ENCODE assay signal across 27 mouse cellular contexts in genomic region chr5:76577026-76577425, GRCm38 (mm10).
"Had no signal": no experiment of that assay in that cellular context is flagged by ENCODE, and none has a peak within 500 bp of the region (broad histone marks: within the 10 kb centered on the region; RNA-seq: fewer than 3 reads in every experiment).

No protein-coding gene starts in this region.

- H3K4me3 ChIP-seq: gastrocnemius, adult 2 months; heart, adult 2 months; heart, embryonic 12.5 days; hindbrain, embryonic 10.5 days; hindbrain, embryonic 12.5 days; kidney, embryonic 15.5 days; limb, embryonic 13.5 days; limb, embryonic 15.5 days; liver, embryonic 12.5 days had no signal

- DNase-seq: gastrocnemius, adult 2 months; gastrocnemius, postnatal 10 days; gastrocnemius, postnatal 25 days; heart, adult 2 months; heart, postnatal 10 days; heart, postnatal 4 days; kidney, adult 11 months; kidney, adult 2 months; kidney, adult 9 months; kidney, postnatal 14 days; kidney, postnatal 36 days; layer of hippocampus, adult 9-11 months; layer of hippocampus, postnatal 36 days; left cerebral cortex, postnatal 4 days had no signal

- H3K4me1 ChIP-seq: heart, embryonic 12.5 days; hindbrain, embryonic 10.5 days; hindbrain, embryonic 12.5 days; kidney, embryonic 15.5 days; limb, embryonic 13.5 days; limb, embryonic 15.5 days; liver, embryonic 12.5 days had no signal

- H3K9me3 ChIP-seq: hindbrain, embryonic 12.5 days; limb, embryonic 13.5 days; limb, embryonic 15.5 days had no signal

- H3K27me3 ChIP-seq: heart, embryonic 12.5 days; hindbrain, embryonic 12.5 days; kidney, embryonic 15.5 days; limb, embryonic 13.5 days; limb, embryonic 15.5 days; liver, embryonic 12.5 days had no signal

- H3K27ac ChIP-seq: gastrocnemius, adult 2 months; heart, adult 2 months; hindbrain, embryonic 10.5 days; hindbrain, embryonic 12.5 days; hindbrain, embryonic 14.5 days; kidney, embryonic 15.5 days; kidney, postnatal 0 days; limb, embryonic 13.5 days; limb, embryonic 15.5 days; liver, embryonic 12.5 days; liver, embryonic 14.5 days had no signal

- ATAC-seq: hindbrain, embryonic 16.5 days; inflammation-experienced regulatory T-cells, adult 6 months; intestine, embryonic 16.5 days; liver, embryonic 12.5 days had no signal

- H3K4me2 ChIP-seq: heart, embryonic 12.5 days; hindbrain, embryonic 12.5 days; hindbrain, embryonic 14.5 days; kidney, embryonic 15.5 days; limb, embryonic 13.5 days; limb, embryonic 15.5 days; liver, embryonic 12.5 days had no signal

- H3K36me3 ChIP-seq: hindbrain, embryonic 12.5 days; kidney, embryonic 15.5 days; limb, embryonic 13.5 days; limb, embryonic 15.5 days; liver, embryonic 12.5 days had no signal

- H3K9ac ChIP-seq: heart, embryonic 12.5 days; hindbrain, embryonic 12.5 days; hindbrain, embryonic 14.5 days; kidney, embryonic 15.5 days; limb, embryonic 13.5 days; limb, embryonic 15.5 days; liver, embryonic 12.5 days; liver, embryonic 14.5 days had no signal
